Mouse (Mus musculus) hindbrain, postnatal 0 days (tissue): ENCODE measurements around the gene Rmnd1. TPM values are rescaled to one million over a fixed set of nuclear protein-coding genes. Genes with fewer than 3 reads are reported as not detected.

Source experiments
- ATAC-seq: fragments of 200-750 bp; cut with Nextera tagmentation; 2 replicates; pipeline ENCODE4 v1.8.0; 2017; ENCODE audit warnings: mild to moderate bottlenecking, moderate TSS enrichment, moderate library complexity
- DNase-seq: peaks from one replicate; pipeline ENCODE4 v3.0.0-alpha.2; 2015; ENCODE audit warnings: low spot score
- H3K27ac ChIP-seq: fragments of 300-500 bp; sonication (generic); 2 replicates; pipeline ENCODE4 v1.5.1; 2014; ENCODE audit warnings: mild to moderate bottlenecking
- H3K27me3 ChIP-seq: fragments of 300-500 bp; sonication (generic); 2 replicates; pipeline ENCODE4 v1.6.1; 2014; ENCODE audit warnings: low read length, mixed read lengths; ENCODE audit not compliant: insufficient read depth
- H3K36me3 ChIP-seq: fragments of 300-500 bp; sonication (generic); 2 replicates; pipeline ENCODE4 v1.6.1; 2014; ENCODE audit warnings: low read length, mixed read lengths; ENCODE audit not compliant: insufficient read depth
- H3K4me1 ChIP-seq: fragments of 300-500 bp; sonication (generic); 2 replicates; pipeline ENCODE4 v1.6.1; 2014; ENCODE audit warnings: antibody characterized with exemption, low read length, mixed read lengths; ENCODE audit not compliant: insufficient read depth
- H3K4me2 ChIP-seq: fragments of 300-500 bp; sonication (generic); 2 replicates; pipeline ENCODE4 v1.6.1; 2014; ENCODE audit warnings: low read depth, mild to moderate bottlenecking, low read length, moderate library complexity, mixed read lengths
- H3K4me3 ChIP-seq: fragments of 300-500 bp; sonication (generic); 2 replicates; pipeline ENCODE4 v1.5.1; 2014; ENCODE audit warnings: low read length
- H3K9ac ChIP-seq: fragments of 300-500 bp; sonication (generic); replicated peaks from 2 replicates; pipeline ENCODE4 v1.6.1; 2014; ENCODE audit warnings: mild to moderate bottlenecking, low read length, moderate library complexity, mixed read lengths
- H3K9me3 ChIP-seq: fragments of 300-500 bp; sonication (generic); 2 replicates; pipeline ENCODE4 v1.6.1; 2016; ENCODE audit warnings: low read length, mixed read lengths
- CTCF ChIP-seq: IDR thresholded peaks from 2 replicates; pipeline ENCODE4 v1.5.1; 2016; ENCODE audit warnings: antibody characterized with exemption, control low read depth, low read depth
- WGBS: fragments of 180-500 bp; shearing (Covaris S2); extraction: QIAGEN DNeasy Blood & Tissue Kit; methylation state at CpG from one replicate; pipeline ENCODE4 v1.1.7; 2014; 5-methylcytosine and 5-hydroxymethylcytosine counted together
- polyA plus RNA-seq: library from polyadenylated mRNA; unstranded; fragments of >200 nt; fragmentation: Nextera tagmentation; extraction: Ambion mirVana; gene quantifications from 2 replicates; pipeline ENCODE4 v1.2.1, GENCODE M21; 2015
- total RNA-seq: library from RNA; depleted of rRNA; stranded (reverse); fragments of >200 nt; gene quantifications from 2 replicates; pipeline ENCODE4 v1.2.3, GENCODE M21; 2014

The Rmnd1 gene
- total and polyA plus RNA-seq, 2 experiments from 2014 or later, result 24.7 to 30.0 TPM

DNA sequence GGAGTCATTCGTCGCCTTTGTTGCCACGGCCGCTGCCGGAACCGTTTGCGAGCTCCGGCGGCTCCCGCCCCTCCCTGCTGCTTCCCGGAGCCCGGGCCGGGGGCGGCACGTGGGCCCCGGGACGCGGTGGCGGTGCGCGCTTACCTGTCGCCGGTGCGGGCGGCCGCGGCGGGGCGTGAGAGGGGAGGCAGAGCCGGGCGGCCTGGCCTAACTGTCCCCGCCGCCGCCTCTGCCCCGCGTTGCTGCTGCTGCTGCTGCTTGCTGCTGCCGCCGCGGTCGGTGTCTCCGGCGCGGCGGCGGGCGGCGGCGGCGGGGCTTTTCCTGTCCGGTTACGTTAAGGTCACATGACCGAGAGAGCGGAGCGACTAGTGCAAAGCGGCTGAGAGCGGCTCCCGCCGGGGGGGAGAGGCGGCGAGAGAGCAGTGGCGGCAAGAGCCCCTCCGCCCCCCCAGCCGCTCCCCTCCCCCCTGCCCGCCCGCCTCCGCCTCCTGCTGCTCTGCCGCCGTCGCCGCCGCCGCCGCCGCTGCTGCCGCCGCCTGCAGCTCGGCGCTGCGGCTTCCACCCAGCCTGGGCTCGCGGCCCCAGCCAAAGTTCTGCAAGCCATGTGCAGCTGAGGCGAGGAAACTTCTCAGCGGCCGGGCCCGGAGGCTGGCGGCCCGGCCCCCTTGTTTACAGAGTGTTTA is 44.3 kb downstream of the Rmnd1 start, which contains the start of gene Zbtb2:
Gene Zbtb2 (minus strand): TSS at position 408 of the 683 bp plus-strand sequence.
- TF ChIP-seq CTCF, result no peak
- DNase-seq, result peak; percentile 75
- Histone ChIP-seq H3K4me3 (peak within 1 kb of the TSS; percentile 80), H3K4me2 (peak within 1 kb of the TSS; percentile 92), H3K9me3 (no peaks in the 10 kb centered on the region), H3K27ac (peak within 1 kb of the TSS; percentile 100), H3K9ac (peak within 1 kb of the TSS; percentile 99), H3K27me3 (no peaks in the 10 kb centered on the region), H3K4me1 (peaks cover 24% of the 10 kb centered on the region), H3K36me3 (no peaks in the 10 kb centered on the region)
- 0% methylated on average over 29 of the region's 87 CpGs for WGBS
- peak; percentile 25 for ATAC-seq

DNA sequence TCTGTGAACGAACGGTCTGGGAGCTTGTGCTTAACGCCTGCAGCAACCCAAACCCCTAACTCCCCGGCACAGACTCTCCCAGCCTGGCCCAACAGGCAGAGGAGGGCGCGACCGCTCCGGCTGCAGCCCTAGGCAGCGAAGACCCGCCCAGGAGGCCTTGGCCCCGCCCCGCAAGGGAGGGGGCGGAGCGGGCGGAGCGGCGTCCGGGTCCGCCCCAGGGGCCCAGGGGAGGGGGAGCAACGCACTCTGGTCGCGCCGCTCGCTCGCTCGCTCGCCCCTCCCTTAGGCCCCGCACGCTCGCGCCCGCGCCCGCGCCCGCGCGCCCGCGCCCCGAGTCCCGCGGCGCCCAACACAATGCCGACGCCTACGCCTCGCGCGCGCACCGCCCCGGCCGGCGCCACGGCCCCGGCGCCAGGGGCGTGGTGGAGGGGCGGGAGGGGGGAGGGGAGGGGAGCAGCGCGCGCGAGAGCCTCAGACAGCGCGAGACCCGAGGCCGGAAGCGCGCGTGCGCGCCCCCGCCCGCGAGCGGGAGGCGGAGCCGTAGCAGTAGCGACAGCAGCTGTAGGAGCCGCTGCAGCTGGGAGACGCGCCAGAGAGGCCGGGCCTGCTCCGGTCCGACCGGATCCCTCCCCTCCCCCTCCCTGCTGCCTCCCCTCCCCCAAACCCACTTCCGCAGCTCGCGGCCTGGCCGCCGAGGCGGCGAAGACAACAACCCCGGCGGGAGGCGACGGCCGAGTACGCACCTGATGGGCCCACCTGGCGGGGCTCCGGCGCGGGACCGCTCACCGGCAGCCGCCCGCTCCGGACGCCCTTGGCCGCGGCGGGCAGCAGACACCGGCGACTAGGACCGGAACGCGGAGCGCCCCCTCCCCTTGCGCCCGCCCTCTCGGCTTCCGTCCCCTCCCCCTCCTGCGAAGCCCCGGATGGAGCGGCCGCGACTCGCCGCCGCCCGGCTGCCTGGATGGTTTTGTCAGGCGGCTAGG is 45.3 kb downstream of the Rmnd1 start:
- Histone ChIP-seq H3K27ac (peak overlapping the region; percentile 100), H3K36me3 (no peaks in the 10 kb centered on the region), H3K27me3 (no peaks in the 10 kb centered on the region), H3K9me3 (no peaks in the 10 kb centered on the region), H3K4me2 (peak overlapping the region; percentile 92), H3K4me1 (peaks cover 24% of the 10 kb centered on the region), H3K4me3 (peak overlapping the region; percentile 80), H3K9ac (peak overlapping the region; percentile 99)
- ATAC-seq, result peak; percentile 92
- peak; percentile 18; the same call in 1 of the 2 replicates for TF ChIP-seq CTCF
- WGBS, result under 1% methylated on average over 43 of the region's 133 CpGs
- peak; percentile 98 for DNase-seq

DNA sequence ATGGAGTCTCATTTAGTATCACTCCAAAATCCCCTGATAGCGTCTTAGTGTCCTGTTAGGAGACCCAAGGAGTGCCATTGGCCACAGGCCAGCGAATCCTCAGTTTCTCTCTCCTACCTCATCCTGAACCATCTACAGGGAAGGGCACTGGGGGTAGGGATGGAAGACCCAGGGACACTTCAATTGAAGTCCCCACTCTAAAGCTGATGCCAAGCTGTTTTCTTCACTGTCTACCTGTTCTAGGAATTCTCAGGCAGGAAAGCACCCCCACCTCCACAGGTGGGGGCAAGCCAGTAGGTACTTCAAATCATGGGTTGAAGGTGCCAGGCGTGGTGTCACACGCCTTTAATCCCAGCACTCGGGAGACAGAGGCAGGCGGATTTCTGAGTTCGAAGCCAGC is 47.9 kb downstream of the Rmnd1 start:
- H3K4me3 ChIP-seq, result no peak overlapping the region
- TF ChIP-seq CTCF, result no peak
- H3K27ac ChIP-seq, result no peak overlapping the region
- ATAC-seq (no peak), DNase-seq (no peak)
- no peak overlapping the region for H3K4me2 ChIP-seq
- H3K27me3 ChIP-seq, result no peaks in the 10 kb centered on the region
- H3K9ac ChIP-seq, result no peak overlapping the region
- no peaks in the 10 kb centered on the region for H3K9me3 ChIP-seq
- 88% methylated on average over 7 of the region's 7 CpGs for WGBS
- H3K4me1 ChIP-seq, result peaks cover 5% of the 10 kb centered on the region
- no peaks in the 10 kb centered on the region for H3K36me3 ChIP-seq

DNA sequence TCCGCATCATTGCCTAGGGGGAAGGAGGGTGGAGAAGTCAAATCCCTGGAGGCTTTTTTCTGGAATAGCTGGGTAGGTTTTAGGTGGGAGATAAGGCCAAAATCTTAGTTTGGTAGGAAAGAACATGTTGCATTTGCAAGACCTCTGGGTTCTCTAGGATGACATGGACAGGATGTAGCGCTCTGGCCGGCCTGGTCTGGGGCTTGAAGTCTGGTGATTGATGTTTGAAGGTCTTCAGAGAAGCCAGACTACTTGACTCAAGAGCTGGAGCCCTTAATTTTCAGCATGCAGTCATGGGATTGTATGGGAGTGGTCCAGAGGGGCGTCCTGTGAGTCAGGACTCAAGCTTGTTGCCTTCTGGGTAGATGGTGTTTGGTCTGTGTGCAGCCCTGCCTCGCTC is 51.4 kb downstream of the Rmnd1 start:
- no peak overlapping the region for H3K27ac ChIP-seq
- H3K4me1 ChIP-seq, result no peaks in the 10 kb centered on the region
- no peaks in the 10 kb centered on the region for H3K9me3 ChIP-seq
- H3K4me2 ChIP-seq, result no peak overlapping the region
- H3K9ac ChIP-seq, result no peak overlapping the region
- WGBS, result 95% methylated on average over 5 of the region's 5 CpGs
- H3K27me3 ChIP-seq, result no peaks in the 10 kb centered on the region
- TF ChIP-seq CTCF, result no peak
- H3K4me3 ChIP-seq, result no peak overlapping the region
- no peak for ATAC-seq
- no peaks in the 10 kb centered on the region for H3K36me3 ChIP-seq
- DNase-seq, result no peak

DNA sequence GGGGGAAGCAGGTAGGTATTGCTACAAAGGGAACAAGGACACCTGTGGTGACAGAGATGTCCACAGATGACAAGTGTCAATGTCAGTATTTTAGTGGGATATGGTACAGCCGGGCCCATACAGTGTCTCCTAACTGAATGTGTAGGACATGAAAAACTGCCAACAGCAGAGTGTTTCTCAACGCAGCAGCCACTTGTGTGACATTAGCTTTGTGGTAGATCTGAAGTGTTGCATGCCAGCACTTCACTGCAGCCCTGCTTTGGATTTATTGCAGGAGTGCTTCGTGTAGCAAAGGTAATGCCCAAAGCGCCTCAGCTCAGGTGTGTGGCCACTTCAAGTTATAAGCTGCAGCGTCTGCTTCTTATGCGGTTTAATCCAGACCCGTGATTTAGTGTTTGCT is 55.3 kb downstream of the Rmnd1 start:
- Histone ChIP-seq H3K9ac (no peak overlapping the region), H3K9me3 (no peaks in the 10 kb centered on the region), H3K4me1 (no peaks in the 10 kb centered on the region), H3K36me3 (0 out of 2 replicates have a peak, but pooled peaks cover 10% of the 10 kb centered on the region), H3K27me3 (no peaks in the 10 kb centered on the region), H3K4me2 (no peak overlapping the region), H3K4me3 (no peak overlapping the region), H3K27ac (no peak overlapping the region)
- TF ChIP-seq CTCF, result no peak
- DNase-seq (no peak), ATAC-seq (no peak)
- 85% methylated on average over 7 of the region's 7 CpGs for WGBS

DNA sequence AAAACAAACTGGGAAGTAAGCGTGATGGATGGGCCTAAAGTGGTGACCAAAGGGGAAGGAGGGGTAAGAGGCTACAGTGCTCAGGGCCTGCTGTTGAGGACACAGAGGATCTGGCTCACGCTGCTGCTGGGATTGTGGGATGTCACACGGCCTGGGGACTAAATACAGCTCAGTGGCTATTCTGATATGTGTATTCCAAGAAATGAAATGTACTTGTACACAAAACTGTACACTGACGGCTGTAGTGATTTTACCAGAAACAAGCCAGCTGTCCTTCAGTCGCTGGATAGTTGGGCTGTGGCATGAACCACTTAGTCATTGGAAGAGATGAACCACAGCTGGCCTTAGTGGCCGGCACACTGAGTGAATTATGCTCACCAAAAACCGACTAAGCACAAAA is 55.7 kb downstream of the Rmnd1 start:
- H3K27ac ChIP-seq, result no peak overlapping the region
- WGBS, result 76% methylated on average over 7 of the region's 7 CpGs
- H3K9ac ChIP-seq, result no peak overlapping the region
- H3K4me2 ChIP-seq, result no peak overlapping the region
- H3K27me3 ChIP-seq, result no peaks in the 10 kb centered on the region
- H3K4me1 ChIP-seq, result no peaks in the 10 kb centered on the region
- no peak for TF ChIP-seq CTCF
- ATAC-seq (no peak), DNase-seq (no peak)
- no peak overlapping the region for H3K4me3 ChIP-seq
- H3K9me3 ChIP-seq, result no peaks in the 10 kb centered on the region
- H3K36me3 ChIP-seq, result 0 out of 2 replicates have a peak, but pooled peaks cover 10% of the 10 kb centered on the region
